Mouse (Mus musculus) thymus, postnatal 36 days (tissue): ENCODE measurements around the gene Sh3gl3.
A peak's percentile ranks its signal among the peaks of the same experiment; 100 is the strongest.

Experiments
- DNase-seq, 2 experiments: peaks; one replicate each; pipeline ENCODE4 v3.0.0; 2022; ENCODE audit warnings: mixed read lengths in 2 of 2

The Sh3gl3 gene

DNA sequence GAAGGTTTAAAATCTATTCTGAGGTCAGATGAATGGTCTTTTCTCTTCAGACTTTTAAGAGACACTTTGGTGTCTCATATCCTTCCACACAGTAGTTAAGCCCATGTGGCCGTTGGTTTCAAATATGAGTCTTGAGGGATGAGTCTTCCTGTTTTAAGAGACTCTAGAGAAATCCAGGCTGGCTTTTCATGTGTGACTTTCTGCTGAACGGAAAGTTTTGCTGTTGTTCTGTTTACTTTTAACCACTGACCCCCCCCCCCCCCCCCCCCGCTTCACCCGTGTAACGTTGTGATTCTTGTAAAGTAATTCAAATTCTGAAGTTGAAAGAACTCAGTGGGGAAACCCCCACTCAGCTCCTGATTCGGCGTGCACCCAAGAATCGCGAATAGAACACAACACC lies 61.8 kb downstream of the Sh3gl3 start:
- no peak for DNase-seq

DNA sequence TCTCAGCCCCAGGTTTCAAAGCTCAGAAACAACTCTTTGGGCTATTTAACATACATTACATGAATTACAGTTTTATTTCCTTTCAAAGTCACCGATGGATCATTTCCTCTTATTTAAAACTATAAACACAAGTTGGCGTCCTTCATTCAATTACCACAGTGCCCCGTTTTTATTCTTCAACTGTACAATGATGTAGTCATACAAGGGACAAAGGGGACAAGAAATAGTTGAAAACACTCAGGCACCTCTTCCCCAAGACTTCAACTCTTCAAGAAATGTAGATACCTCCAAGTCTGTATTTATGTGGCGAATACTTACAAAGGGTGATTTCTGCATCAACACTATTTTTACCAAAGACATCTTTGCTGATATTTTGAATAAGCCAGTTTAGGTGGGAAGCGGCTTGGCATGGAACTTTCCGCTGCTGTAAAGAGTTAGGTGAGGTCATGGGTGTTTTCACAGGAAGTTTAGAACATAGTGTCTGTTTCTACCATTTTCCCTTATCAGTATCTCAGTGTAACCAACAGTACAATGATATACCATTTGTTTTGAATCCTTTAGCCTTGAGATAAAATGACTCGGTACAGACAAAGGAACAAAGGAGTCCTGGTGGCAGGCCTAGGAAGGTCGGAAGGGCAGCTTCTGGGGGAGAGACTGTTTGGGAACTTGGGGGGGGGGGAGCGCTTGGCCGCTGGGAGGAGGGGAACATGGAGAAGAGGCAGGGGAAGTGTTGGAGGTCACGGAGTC lies 62.7 kb downstream of the Sh3gl3 start:
- DNase-seq: no peak

DNA sequence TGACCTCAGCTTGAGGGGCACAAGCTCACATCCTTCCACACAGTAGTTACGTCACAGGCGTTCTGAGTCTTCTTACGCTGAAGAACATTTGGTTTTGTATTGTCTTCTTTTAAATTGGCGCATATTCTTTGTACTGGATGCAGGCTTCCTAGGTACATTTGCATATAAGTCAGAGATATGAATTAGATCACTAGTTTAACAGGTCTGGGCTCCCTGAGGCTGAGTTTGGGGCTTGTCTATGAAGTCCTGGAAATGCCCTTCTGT lies 63.2 kb downstream of the Sh3gl3 start:
- DNase-seq: no peak

DNA sequence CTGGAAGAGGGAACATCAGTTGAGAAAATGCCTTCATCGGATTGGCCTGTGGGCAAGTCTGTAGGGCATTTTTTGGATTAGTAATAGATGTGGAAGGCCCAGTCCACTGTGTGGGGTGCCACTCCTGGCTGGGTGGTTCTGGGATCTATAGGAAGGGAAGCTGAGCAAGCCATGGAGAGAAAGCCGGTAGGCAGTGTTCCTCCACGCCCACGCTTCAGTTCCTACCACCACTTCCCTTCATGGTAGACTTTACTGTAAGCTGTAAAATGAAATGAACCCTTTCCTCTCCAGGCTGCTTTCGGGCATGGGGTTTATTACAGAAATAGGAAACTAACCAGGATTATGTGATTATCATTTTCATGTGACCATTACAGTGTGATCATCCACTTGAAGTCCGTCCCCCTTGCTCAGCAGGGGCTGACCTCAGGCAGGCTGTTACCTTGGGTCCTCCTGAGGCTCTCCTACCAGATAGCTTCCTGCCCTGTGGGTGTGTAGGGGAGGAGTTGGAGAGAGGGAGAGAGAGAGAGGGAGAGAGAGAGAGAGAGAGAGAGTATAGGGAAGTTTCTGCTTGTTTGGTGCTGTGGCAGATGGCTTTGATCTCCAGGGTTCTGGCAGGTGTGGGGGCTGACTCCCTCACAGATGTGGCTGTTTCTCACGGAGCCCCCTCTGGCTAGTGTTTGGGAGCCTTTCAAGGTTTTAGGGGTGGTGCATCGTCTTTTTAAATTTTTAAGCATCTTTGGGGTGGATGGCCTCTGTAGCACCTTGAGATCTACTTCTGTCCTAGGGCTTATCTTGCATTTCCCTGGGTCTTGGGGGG lies 67.0 kb downstream of the Sh3gl3 start:
- DNase-seq: peak; percentile 27 to 56

DNA sequence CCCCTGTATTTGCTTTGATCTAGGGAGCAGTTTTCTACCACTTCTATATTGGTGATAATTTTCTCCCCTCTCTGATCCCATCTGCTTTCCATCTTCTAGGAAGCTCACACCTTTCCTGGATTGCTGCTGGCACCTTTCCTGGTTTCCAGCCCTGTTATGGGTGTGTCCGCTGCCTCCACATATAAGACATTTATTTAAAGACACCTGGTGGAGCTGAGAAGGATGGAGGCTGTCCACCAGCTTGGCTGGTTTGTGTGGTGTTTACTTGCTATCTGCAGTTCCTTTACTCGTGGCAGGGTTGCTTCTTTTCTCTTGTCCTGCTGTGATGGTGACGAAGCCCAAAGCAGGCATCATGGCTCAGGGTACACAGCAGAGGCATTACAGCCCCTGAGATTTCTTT lies 71.1 kb downstream of the Sh3gl3 start:
- no peak for DNase-seq

DNA sequence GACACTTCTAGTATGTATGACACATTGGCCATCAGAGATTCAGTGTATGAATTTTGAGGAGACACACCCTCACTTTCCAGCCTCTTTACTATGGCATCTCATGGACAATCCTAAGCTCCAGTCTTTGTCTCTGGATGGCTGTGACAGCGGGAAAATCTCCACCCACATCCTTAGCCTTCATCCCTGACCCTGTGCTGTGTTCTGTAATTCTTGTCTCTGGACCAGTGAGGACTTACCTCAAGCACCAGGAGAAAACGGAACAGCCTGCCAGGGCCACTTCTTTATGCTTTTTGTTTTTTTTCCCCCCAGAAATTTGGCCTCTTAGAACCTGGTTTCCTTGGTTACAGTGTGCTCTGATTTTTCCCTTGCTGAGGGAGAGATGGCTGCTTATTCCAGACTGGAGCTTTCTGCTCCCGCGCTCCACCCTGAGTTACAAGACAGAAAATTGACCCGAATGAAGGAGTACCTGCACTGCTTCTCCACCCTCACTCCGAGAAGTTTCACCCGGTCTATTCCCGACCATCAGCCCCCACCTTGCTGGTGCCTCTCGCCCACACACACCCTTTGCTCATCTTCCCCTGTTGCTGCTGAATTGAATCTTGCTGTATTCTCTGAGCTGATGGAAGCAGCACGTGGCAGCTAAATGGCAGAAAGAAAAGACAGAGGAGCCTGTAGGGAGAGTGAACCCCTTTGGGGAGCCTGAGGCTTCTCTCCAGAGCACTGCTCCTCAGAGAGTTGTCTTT lies 75.5 kb downstream of the Sh3gl3 start:
- DNase-seq: no peak

DNA sequence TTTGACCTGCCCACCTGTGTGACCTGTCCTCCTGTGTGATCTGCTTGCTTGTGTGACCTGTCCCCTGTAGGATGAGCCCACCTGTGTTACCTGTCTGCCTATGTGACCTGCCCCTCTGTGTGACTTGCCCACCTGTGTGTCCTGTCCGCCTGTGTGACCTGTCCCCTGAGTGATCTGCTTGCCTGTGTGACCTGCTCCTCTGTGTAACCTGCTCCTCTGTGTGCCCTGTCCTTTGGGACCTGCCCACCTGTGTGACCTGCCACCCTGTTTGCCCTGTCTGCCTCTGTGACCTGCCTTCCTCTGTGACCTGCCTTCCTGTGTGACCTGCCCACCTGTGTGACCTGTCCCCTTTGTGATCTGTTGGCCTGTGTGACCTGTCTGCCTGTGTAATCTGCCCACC lies 79.7 kb downstream of the Sh3gl3 start:
- no peak for DNase-seq

DNA sequence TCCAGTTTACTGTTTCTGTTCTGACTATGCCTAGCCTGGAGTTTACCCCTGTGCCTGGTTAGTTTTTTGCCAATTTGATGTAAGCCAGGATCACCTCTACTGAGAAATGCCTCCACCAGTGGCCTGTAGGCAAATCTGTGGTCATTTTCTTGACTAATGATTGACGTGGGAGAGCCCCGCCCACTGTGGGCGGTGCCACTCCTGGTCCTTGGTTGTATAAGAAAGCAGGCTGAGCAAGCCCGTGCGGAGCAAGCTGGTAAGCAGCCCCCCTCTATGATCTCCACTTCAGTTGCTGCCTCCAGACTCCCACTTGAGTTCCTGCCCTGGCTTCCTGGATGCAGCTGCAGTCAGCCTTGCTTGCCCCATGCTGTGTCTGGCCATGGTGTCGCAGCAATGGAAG lies 83.3 kb downstream of the Sh3gl3 start:
- DNase-seq: no peak

DNA sequence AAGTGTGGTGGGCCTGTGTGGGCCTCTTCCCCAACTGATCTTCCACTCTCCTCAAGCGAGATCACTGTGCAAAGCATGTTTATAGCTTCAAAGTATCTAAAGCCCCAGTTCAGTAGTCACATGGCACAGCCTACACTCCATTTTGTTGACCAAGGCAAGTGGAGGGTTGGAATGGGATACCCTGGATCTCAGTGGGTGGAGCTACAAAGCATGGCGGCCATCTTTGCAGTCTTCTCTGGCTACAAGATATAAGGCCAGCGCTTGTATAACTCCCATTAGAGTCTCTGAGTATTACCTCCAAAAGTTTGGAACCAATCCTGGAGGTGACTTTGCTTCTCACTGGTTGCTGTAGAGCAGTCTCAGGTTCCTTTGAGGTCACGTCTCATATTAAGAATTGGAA lies 83.9 kb downstream of the Sh3gl3 start:
- DNase-seq: no peak

DNA sequence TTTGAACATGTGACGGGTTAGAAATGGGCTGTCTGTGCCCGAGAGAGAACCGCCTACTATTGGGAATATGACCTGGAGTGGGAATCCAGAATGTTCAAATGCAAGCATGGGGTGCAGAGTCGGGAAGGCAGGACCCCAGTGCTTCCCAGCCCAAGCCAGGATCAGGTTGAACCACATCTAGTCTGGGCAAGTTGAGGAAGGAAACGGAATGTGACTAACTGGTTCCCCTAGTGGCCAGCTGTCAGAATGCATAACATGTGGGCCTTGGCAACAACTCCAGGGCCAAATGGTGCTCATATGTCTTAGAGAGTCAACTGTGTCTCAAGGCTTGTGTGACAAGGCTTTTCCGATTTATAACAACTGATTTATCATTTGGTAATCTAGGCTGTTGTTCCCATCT lies 86.6 kb downstream of the Sh3gl3 start:
- DNase-seq: peak; percentile 55 to 61

DNA sequence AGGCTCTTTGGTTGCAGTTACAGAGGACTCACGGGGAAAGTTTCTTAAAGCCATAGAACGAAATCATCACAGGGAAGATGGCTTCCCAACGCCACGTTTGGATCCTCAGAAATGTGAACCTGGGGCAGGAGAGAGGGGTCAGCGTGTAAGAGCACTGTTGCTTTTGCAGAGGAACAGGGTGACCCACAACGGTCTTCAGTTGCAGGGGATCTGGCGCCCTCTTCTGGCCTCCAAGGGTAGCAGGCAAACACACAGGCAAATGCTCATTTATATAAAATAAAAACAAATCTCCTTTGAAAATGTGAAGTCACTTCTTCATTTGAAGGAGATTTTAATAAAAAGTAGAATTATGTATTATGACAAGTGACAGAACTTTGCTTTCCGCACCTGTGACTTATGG lies 89.5 kb downstream of the Sh3gl3 start:
- DNase-seq: peak; percentile 59 to 61

DNA sequence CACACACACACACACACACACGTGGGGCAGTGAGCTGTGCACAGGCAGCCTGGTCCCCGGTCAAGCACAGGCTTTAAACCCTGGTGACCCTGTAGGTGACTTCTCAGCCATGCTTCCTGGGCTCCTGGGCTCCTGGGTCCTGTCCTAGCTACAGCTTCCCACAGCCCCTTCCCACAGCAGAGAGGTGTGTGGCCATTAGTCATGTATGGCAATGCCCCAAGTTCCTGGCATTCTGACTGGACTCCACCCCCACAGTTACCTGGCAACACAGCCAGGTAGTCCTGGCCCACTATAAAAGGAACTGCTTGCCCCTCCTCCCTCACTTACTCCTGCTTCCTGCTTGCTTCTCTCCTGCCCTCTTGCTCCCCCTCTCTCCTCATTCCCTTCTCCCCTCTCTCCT lies 90.5 kb downstream of the Sh3gl3 start:
- DNase-seq: no peak

DNA sequence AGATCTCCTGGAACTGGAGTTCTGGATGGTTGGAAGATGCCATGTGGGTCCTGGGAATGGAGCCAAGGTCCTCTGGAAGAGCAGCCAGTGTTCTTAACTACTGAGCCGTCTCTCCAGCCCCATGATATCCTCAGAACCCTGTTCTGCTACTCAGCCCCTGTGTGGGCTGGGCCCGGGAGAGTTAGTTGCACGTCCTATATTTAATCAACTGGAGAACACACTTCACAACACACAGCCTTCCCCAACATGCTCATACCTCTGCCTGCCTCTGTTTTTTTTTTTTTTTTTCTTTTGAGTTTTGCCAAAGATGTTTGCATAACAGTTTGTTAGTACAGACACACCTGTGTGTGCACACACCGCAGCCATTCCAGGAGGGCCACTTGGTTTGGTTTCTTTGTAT lies 91.7 kb downstream of the Sh3gl3 start:
- DNase-seq: no peak

DNA sequence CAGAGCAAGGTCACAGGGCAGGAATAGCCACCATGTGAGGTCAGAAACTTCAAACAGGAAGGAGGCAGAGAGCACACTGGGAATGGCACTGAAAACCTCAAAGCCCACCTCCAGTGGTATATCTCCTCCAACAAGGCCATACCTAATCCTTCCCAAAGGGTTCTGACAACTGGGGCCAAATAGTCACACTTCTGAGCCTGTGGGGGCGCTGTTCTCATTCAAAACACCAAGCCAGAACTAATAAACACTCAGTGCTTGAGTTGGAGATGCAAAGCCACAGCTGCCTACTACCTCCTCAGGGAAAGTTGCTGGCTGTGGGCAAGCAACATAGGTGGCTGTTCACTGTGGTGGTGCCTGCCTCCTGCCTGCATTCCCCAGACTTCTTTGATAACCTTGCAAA lies 96.3 kb downstream of the Sh3gl3 start:
- DNase-seq: no peak

DNA sequence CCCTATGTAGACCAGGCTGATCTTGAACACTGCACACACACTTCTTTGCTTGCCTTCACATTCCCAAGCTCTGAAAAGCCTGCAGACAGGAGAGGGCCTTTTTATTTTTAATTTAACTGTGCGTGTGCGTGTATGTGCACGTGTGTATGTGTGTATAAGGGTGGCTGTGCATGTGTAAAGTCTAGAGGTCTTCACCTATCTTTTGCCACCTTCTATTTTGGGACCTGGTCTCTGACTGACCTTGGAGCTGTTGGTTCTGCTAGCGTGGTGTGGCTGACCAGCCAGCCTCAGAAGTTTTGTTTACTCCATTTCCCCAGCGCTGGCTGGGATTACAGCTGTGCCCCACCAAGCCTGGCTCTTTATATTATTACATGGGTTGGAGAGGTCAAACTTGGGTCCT lies 98.1 kb downstream of the Sh3gl3 start:
- DNase-seq: no peak

DNA sequence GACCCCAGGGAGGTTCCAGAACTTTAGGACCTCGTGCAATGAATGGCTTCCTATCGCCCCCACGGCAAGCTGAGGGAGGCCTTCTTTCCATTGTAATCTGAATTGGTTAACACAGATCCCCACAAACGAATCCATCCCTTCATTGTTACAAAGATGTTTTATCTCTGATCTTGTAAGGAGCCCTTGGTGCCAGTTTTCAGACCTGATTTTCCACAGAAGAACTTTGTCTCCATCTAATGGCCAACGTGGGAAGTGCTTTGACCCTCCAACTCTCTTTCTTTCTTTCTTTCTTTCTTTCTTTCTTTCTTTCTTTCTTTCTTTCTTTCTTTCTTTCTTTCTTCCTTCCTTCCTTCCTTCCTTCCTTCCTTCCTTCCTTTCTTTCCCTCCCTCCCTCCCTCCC lies 99.2 kb downstream of the Sh3gl3 start:
- DNase-seq: peak in 1 of 2 experiments; percentile 13

DNA sequence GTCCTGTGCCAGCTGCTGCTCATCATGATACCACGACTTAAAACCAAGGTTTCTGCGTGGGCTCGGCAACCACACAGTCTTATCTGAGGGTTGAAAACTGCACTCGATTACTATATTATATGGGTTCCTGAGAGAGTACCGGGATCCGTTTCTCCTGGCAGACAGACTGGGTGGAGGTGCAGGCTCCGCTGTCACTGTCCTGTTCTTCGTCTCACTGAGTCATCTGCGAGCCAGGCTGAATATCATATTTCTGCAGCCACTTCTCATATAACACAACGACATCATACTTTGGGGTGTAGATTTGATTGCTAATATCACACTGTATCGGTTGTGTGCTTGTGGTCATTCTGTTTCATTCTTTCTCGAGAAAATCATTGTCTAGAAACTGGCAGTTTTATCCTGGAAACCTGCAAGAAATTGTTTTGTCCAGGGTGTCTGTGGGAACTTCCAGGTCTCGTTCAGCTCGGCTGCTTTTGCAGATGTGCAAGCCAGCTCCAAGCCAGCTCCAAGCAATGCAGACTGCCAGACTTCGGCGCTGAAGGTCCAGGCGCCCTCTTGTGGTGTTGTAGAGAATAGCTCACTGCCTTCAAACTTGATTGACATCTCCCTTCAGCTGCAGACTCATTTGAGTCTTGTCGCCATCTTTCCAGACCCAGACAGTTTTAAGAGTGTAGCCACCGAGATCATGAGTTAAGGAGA lies 100.5 kb downstream of the Sh3gl3 start:
- peak; percentile 33 to 35 for DNase-seq

DNA sequence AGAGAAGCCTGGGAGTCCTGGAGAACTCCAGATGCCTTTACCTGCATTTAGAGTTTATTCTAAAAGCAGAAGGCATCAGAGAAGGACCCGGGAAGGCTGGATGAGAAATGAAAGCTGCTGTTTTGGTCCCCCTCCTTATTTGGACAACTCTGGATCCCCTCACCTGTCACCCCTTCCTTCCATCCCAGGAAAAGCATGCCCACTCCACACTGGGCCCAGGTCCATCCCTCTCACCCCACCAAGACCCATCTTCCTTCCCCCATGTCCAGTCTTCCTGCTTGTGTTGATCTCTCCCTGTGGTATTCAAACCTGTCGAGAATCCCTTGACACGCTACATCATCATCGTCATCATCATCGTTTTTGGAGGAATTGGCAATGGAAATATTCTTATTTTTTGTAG lies 101.3 kb downstream of the Sh3gl3 start:
- DNase-seq: no peak

DNA sequence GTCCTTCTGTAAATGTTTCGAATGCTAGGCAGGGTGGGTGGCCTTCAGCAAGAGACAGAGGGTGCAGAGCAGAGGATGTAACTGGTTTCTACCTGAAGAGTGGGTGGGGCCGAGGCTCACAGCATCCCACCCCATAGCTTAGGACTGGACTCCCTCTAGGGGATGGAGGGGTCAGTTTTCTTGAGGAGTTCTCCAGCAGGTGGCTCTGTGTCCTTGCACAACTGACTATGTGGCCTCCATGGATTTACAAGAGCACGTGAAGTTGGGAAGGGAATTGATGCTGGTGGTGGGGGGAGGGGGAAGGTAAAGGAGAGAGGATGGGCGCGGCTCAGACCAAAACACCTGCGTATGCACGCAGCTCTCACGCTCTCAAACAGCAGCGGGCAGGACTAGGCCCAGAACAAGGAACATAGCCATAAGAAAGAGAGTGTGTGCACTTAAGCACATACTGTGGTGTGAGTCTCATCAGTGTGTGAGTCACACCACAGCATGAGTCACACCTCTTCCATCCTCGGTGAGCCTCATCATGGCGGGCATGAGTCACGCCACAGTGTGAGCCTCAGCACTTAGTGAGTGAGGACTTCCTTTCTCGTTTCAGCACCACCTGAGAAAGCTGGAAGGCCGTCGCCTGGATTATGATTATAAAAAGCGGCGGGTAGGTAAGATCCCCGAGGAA lies 102.0 kb downstream of the Sh3gl3 start:
- no peak for DNase-seq

DNA sequence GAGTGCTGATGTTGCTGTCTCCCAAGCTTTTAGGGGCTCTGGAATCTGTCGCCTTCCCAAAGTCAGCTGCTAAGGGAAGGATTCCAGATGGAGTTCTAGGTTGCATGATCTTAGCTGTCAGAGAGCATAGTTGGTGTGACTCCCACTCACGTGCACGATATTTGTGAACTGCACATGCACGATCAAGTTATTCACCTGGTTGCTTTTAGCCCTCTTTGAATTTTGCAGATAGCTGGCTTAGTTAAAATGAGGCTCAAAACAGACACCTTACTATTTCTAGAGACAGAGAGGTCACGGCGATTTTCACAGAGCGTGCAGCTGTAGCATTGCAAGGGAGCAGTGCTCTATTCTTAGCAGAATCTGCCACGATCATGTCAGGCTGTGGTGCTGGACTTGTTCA lies 108.4 kb downstream of the Sh3gl3 start:
- DNase-seq: no peak

DNA sequence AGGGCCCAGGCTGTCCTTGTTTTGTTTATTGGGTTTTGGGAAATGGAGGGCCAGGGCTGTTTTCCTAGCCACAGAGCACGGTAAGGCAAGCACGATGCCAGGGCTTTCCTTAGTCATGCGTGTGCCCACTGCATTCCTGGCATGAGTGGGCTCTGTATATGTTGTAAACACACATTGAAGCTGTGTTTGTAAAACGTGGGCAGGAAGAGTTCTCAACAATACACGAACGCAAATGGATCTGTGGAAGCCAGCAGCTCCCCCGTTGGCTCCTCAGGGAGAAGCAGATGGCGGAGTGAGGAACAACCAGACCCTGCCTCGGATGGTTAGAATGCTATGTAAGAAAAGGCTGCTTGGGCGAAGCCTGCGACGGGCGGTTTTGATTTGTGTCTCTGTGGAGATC lies 108.8 kb downstream of the Sh3gl3 start:
- no peak for DNase-seq

DNA sequence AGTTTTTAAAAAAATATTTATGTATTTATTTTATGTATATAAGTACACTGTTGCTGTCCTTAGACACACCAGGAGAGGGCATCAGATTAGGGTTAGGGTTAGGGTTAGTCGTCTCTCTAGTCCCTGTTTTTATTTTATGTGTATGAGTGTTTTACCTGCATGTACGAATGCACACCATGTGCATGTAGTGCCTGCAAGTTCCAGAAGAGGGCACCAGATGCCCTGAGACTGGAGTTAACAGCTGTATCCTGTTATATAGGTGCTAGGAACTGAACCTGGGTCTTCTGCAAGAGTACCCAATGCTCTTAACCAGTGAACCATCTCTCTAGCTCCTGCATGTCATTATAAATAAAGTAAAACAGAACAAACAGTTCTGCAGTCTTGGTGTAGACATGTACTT lies 113.6 kb downstream of the Sh3gl3 start:
- DNase-seq: no peak

DNA sequence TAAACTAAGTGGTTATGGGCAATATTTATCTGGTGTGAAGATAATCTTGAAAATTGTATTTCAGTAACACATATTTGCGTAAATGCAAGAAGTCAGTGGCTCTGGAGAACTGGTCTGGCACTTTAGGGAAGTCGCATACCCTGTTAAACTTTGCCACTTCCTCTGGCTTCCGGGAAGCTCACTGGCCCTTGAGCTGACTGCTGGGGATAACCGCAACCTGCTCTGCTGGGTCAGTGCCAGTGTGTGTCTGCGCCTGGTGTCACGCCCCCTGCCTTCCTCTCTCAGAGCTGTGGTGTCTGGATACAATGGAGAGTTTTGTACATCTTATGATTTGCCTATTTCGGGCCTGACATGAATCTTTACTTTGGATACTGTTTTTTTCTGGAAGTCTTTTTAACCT lies 119.8 kb downstream of the Sh3gl3 start:
- no peak for DNase-seq
